Mouse (Mus musculus): Measurements from ENCODE around the gene N4bp2.
"Not testable (repeated sequence)": the region's sequence is repeated elsewhere in the genome, so short reads cannot be mapped to it uniquely, and the experiment has no call there.

Gene N4bp2

GRCm38 (mm10) chr5:65763088-65763915 is at the start of gene N4bp2:
N4bp2 (plus strand) TSS chr5:65763521.
- peak; percentile 81 to 84 for DNase-seq

- no peak for DNase-seq
These were observed 48.2 kb upstream of the N4bp2 start for GRCm38 (mm10) chr5:65715084-65715483.

GRCm38 (mm10) chr5:65717063-65717902 is 46.0 kb upstream of the N4bp2 start:
- no peak for DNase-seq

GRCm38 (mm10) chr5:65717903-65718211 is 45.5 kb upstream of the N4bp2 start:
- DNase-seq, result not testable (repeated sequence)

GRCm38 (mm10) chr5:65718368-65718767 is 45.0 kb upstream of the N4bp2 start:
- DNase-seq, result no peak

GRCm38 (mm10) chr5:65724311-65725054 is 38.8 kb upstream of the N4bp2 start:
- DNase-seq, result peak; percentile 77 to 86

GRCm38 (mm10) chr5:65731173-65732007 is 31.9 kb upstream of the N4bp2 start:
- peak; percentile 54 to 59 for DNase-seq

GRCm38 (mm10) chr5:65735601-65736000 is 27.7 kb upstream of the N4bp2 start:
- no peak for DNase-seq

- DNase-seq, result no peak
These were observed 24.0 kb upstream of the N4bp2 start for GRCm38 (mm10) chr5:65739366-65739765.

GRCm38 (mm10) chr5:65746908-65747307 is 16.4 kb upstream of the N4bp2 start:
- no peak for DNase-seq

GRCm38 (mm10) chr5:65748386-65748785 is 14.9 kb upstream of the N4bp2 start:
- DNase-seq, result peak in 1 of 2 experiments; percentile 16

- DNase-seq, result no peak
These were observed 14.4 kb upstream of the N4bp2 start for GRCm38 (mm10) chr5:65748880-65749279.

GRCm38 (mm10) chr5:65752021-65752420 is 11.3 kb upstream of the N4bp2 start:
- no peak for DNase-seq

- DNase-seq, result peak; percentile 15
These were observed 7.5 kb upstream of the N4bp2 start for GRCm38 (mm10) chr5:65755859-65756258.

GRCm38 (mm10) chr5:65757110-65757509 is 6.2 kb upstream of the N4bp2 start:
- no peak for DNase-seq

- DNase-seq, result no peak
These were observed 3.3 kb upstream of the N4bp2 start for GRCm38 (mm10) chr5:65760041-65760440.

- DNase-seq, result no peak
These were observed 2.7 kb upstream of the N4bp2 start for GRCm38 (mm10) chr5:65760599-65760998.

- no peak for DNase-seq
These were observed 2.3 kb upstream of the N4bp2 start for GRCm38 (mm10) chr5:65761020-65761419.

- no peak for DNase-seq
These were observed 1.4 kb upstream of the N4bp2 start for GRCm38 (mm10) chr5:65761921-65762320.

GRCm38 (mm10) chr5:65762686-65763085 is 635 bp upstream of the N4bp2 start:
- no peak for DNase-seq

- DNase-seq, result peak; percentile 85 to 86
These were observed 830 bp downstream of the N4bp2 start for GRCm38 (mm10) chr5:65763916-65764785.
